Mouse (Mus musculus): ENCODE results near the gene Rapgef2.

Rapgef2 gene

GRCm38 (mm10) chr3:79161834-79162401 is 124.4 kb downstream of the Rapgef2 start:
- no peak for DNase-seq (ENCODE audit: low spot score)

GRCm38 (mm10) chr3:79161093-79161723 is 125.1 kb downstream of the Rapgef2 start:
- no peak for DNase-seq (ENCODE audit: low spot score)

GRCm38 (mm10) chr3:79158254-79158653 is 128.1 kb downstream of the Rapgef2 start:
- no peak for DNase-seq (ENCODE audit: low spot score)

- no peak for DNase-seq (ENCODE audit: low spot score)
Observed at GRCm38 (mm10) chr3:79153039-79153487, 133.3 kb downstream of the Rapgef2 start.

- DNase-seq (ENCODE audit: low spot score), result no peak
Observed at GRCm38 (mm10) chr3:79145407-79146055, 140.8 kb downstream of the Rapgef2 start.

- DNase-seq (ENCODE audit: low spot score), result no peak
Observed at GRCm38 (mm10) chr3:79144672-79145406, 141.5 kb downstream of the Rapgef2 start.

- no peak for DNase-seq (ENCODE audit: low spot score)
Observed at GRCm38 (mm10) chr3:79144085-79144484, 142.2 kb downstream of the Rapgef2 start.

GRCm38 (mm10) chr3:79139245-79139644 is 147.1 kb downstream of the Rapgef2 start:
- no peak for DNase-seq (ENCODE audit: low spot score)

- no peak for DNase-seq (ENCODE audit: low spot score)
Observed at GRCm38 (mm10) chr3:79138601-79139000, 147.7 kb downstream of the Rapgef2 start.

- DNase-seq (ENCODE audit: low spot score), result no peak
Observed at GRCm38 (mm10) chr3:79130991-79131390, 155.3 kb downstream of the Rapgef2 start.

- DNase-seq (ENCODE audit: low spot score), result no peak
Observed at GRCm38 (mm10) chr3:79129044-79129600, 157.2 kb downstream of the Rapgef2 start.

- DNase-seq (ENCODE audit: low spot score), result no peak
Observed at GRCm38 (mm10) chr3:79127797-79128196, 158.5 kb downstream of the Rapgef2 start.

- DNase-seq (ENCODE audit: low spot score), result no peak
Observed at GRCm38 (mm10) chr3:79126857-79127256, 159.5 kb downstream of the Rapgef2 start.

GRCm38 (mm10) chr3:79121391-79121790 is 164.9 kb downstream of the Rapgef2 start:
- DNase-seq (ENCODE audit: low spot score), result no peak

- no peak for DNase-seq (ENCODE audit: low spot score)
Observed at GRCm38 (mm10) chr3:79119983-79120382, 166.3 kb downstream of the Rapgef2 start.

- DNase-seq (ENCODE audit: low spot score), result no peak
Observed at GRCm38 (mm10) chr3:79110153-79110552, 176.2 kb downstream of the Rapgef2 start.

- no peak for DNase-seq (ENCODE audit: low spot score)
Observed at GRCm38 (mm10) chr3:79108246-79108645, 178.1 kb downstream of the Rapgef2 start.

GRCm38 (mm10) chr3:79106360-79106759 is 180.0 kb downstream of the Rapgef2 start:
- no peak for DNase-seq (ENCODE audit: low spot score)

GRCm38 (mm10) chr3:79103604-79104003 is 182.7 kb downstream of the Rapgef2 start:
- no peak for DNase-seq (ENCODE audit: low spot score)

GRCm38 (mm10) chr3:79101737-79102136 is 184.6 kb downstream of the Rapgef2 start:
- DNase-seq (ENCODE audit: low spot score), result no peak

GRCm38 (mm10) chr3:79100831-79101230 is 185.5 kb downstream of the Rapgef2 start:
- no peak for DNase-seq (ENCODE audit: low spot score)

- peak; percentile 11 for DNase-seq (ENCODE audit: low spot score)
Observed at GRCm38 (mm10) chr3:79089091-79089490, 197.2 kb downstream of the Rapgef2 start.
